Mouse (Mus musculus): ENCODE measurements around the gene Fam160b1.

The Fam160b1 gene

DNA sequence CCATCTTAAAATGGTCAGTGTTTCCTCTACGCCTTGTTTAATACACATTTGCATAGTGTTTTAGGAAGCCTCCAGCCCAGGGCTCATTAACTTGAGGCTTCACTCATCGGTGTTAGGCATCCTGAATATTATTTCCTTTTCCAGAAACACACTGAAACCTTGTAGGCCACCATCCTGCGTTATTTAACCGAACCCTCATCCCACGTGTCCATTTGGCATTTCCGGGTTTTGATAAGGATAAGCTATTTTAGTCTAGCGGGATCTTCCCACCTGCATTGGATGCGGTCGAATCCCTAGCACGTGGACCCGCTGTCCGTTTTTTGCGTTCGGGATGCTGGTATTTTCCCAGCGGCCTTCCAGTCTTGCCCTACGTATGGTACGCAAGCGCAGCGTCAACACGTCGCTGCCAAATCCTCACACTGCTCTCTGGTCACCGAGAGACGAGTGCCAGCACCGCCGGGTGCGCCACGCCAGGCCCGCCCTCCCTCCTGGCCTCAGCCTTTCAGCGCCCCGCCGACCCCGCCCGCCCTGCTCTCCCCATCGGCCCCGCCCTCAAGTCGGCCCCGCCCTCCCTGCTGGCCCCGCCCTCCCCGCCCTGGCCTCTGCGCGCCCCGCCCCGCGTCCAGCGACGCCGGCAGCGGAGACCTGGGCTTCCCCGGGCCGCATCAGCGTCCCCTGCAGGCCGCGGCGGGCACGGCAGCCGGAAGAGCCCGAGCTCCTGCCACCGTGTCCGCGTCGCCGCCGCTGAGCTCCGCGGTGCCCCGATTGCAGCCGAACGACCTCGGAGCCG is at the start of gene Fam160b1:
TSS of gene Fam160b1 (plus strand) at position 340 of the 790 bp plus-strand sequence.
- in situ Hi-C loops (cut with MboI, MseI) = no loop called here

DNA sequence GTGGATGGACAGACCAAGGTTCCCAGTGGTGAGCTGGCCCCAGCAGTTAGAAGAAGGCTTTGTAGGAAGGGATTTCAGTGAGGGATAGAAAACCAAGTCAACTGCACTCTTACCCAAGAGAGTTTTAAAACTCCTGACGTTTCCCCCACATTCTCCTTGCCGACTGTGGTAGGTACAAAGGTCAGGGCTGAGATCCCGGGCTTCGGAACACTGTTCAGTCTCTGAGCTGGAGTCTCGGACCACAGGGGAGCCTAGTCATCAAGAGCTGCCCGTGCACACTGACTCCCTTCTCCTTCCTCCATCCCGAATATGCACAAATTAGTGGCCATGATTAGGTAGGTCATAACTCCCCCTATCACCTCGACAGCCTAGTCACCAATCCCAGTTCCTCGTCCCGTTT is 47.3 kb upstream of the Fam160b1 start:
- in situ Hi-C loops (cut with MboI, MseI) = no loop called here

DNA sequence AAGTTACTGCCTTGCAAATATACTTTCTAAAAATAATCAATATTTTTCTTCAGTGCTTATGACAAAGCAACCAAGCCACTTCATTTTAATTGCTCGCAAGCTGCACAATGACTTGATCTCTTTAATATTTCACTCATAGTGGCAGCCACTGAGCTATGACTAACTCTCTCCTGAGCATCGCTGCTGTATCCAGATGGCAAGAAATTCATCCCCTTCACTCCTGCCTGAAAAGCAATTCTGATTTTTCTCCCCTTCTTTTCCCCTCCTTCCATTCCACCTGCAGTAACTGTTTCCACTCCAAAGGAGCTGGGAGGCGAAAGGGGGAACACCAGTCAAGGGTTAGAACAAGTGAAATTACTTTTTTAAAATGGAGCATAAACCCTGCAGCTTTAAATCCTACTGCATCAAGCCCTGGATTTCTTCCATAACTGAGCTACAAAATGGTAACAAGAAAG is 46.6 kb upstream of the Fam160b1 start:
- in situ Hi-C loops (cut with MboI, MseI) = no loop called here

DNA sequence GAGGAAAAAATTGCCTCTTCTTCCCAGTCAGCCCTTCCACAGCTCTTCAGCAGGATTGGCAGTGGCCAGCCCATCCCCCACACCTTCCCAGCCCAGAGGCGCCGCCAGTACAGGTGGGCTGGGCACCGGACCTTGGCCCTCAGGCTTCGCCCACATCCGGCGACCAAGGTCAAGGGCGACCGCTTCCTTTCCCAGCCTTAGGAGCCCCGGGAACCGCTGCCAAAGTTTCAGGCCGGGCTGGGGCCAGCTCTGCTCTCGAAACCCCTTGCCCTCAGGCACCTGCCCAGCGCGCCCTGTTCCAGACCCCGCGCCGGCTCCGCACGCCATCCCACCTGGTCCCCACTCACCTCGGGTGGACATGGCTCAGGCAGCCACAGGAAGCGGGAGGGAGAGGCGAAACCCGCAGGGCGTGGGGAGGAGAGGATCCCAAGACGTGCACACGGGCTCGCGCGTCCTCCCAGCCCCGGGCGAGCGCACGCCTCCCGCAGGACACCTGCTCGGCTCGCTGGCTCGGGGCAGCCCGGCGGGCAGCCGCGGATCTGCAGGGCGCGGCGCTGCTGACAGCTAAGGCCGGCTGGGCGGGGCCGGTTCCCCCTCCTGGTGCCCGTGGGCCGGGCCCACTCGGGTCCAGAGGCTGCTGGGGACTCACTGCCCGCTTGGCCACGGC is 46.0 kb upstream of the Fam160b1 start, which contains the start of gene Ablim1:
TSS of gene Ablim1 (minus strand) at position 574 of the 667 bp plus-strand sequence.
- in situ Hi-C loops (cut with MboI, MseI) = no loop called here

DNA sequence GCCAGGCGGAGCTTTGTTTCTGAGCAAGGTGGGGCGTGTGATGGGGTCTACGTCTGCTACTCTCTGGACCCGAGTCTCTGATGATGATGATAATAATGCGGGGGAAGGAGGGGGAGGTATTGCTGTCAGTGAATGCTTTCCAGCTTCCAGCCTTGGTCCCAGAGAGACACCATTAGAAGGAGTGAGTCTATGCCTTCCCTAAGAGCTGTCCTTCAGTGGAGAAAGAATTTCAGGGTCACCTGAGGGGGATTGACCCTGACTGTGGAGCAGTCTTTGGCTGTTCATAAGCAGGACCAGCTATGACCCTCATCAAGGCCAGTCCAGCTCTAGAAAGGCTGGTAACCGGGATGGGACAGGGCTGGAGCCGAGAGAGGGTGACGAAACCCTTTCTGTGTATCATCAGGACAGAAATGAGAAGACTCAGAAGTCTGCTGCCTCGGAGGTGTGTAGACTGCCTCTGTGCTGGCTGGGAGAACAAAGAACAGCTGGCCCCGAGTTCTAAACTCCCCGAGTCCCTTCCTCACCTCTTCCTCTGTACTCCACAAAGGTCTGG is 45.4 kb upstream of the Fam160b1 start:
- in situ Hi-C loops (cut with MboI, MseI) = no loop called here

DNA sequence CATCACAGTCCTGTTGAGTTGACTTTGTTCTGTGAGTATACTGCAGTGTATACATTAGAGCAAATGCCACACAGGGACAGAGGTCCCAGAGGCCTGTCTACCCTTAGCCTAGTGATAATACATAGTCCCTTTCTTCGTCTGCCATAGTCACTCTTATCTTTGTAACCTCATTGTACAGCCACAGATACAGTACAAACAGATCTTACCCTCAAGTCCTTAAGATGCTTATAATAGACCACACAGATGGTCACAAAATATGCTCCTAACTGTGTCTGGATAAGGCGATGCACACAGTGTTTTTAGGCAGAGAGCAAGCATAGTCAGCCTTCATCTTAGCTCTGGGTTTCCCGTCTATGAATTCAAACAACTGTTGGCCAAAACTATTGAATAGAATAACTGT is 43.9 kb upstream of the Fam160b1 start:
- in situ Hi-C loops (cut with MboI, MseI) = no loop called here

DNA sequence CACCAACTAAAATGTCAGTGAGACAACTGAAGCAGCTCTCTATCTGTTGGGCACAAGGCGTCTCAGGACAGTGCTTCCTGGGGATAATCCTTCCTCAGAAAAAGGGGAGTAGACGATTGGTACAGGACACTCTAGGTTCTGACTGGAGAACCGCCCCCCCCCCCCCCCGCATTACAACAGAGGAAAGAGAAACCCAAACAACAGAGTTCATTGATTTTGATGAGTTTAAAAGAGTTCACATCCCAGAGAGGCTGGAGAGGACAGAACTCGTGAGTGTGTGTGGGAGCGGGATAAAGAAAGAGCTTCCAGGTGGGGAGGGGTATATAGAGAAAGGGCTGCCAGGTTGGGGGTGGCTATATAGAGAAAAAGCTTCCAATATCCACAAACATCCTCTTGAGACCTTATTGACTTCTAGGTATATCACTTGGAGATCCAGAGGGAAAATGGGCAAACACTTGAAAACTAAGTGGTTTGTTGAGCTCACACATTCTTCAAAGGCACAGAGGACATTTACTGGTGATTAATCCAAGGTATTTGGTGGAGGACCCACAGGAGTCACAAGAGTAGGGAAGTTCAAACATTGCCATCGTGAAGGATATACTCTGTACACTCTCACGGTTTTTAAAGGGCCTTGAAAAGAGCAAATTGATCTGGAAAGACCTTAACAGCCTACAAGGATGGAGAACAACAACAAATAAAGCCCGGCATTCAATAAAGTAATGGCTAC is 39.7 kb upstream of the Fam160b1 start:
- in situ Hi-C loops (cut with MboI, MseI) = loop anchor here (5.0 kb wide), 1 partner anchor 159 kb away; no protein-coding TSS in a partner anchor

DNA sequence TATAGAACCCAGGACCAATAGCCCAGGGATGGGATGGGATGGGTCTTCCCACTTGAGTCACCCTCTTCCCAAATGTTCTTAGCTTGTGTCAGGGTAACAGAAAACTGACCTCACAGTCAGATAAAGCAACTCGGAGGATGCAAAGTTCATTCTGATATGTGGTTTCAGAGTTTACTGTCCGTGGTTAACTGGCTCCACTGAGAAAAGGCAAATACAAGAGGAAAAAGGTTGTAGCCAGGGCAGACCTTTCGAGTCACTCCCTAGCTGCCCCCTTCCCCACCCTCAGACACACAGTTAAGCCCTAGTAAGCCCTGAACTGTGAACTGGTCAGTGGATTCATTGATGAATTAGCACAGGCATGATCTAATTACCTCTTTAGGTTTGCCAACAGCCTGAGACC is 38.6 kb upstream of the Fam160b1 start:
- in situ Hi-C loops (cut with MboI, MseI) = loop anchor here (5.0 kb wide), 1 partner anchor 160 kb away; no protein-coding TSS in a partner anchor

DNA sequence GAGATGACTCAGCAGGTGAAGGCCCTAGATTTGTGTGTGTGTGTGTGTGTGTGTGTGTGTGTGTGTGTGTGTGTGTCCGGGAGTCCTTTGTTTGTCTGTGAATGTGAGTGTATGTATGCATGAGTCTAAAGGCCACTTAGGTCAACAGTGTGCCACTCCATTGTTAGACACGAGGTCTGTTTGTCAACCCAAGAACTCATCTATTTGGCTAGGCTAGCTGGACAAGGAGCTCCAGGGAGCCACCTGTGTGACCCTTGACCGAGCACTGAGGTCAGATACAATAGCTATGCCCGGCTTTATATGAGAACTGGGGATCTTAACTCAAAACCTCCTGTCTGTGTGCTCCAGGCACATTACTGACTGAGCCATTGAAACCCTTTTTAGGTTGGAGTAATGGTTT is 38.0 kb upstream of the Fam160b1 start:
- in situ Hi-C loops (cut with MboI, MseI) = loop anchor here (5.0 kb wide), 1 partner anchor 160 kb away; no protein-coding TSS in a partner anchor

DNA sequence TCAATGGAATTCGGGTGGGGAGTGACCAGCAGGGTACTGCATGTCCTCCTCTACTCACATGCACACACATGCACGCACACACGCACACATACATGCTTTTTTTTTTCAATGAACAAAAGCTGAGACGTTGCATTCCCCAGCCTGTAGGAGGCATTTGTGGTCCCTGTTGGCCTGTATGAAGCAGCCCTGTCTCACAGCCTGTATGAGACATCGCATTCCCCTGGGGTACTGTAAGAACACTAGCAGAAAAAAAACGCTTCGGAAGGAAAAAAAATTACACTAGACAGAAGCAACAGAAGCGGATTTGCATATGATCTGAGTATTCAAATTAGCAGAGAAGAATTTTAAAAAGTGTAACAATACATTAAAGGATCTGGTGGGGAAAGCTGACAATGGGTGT is 37.4 kb upstream of the Fam160b1 start:
- in situ Hi-C loops (cut with MboI, MseI) = loop anchor here (5.0 kb wide), 1 partner anchor 161 kb away; no protein-coding TSS in a partner anchor

DNA sequence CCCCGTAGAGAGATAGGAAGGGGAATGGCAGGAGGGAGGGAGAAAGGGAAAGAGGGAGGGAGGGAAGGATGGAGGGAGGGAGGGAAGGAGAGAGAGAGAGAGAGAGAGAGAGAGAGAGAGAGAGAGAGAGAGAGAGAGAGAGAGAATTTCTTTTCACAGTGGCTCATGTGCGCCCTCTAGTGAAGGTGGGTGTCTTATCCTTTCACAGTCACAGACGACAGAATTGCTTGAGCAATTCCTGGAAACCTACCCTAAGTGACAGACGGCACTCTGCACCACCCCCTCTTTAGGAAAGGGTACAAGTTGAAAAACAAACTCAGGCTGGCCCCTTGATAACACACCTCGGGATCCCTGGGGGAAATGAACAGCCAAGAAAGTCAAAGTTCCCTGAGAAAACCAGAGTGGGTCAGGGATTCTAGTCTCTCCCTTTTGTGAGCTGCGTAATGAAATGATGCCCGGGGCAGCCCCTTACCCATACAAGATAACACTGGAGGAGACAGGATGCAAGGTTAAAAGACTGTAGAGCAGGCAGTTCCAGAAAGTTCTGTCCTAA is 34.7 kb upstream of the Fam160b1 start:
- in situ Hi-C loops (cut with MboI, MseI) = no loop called here

DNA sequence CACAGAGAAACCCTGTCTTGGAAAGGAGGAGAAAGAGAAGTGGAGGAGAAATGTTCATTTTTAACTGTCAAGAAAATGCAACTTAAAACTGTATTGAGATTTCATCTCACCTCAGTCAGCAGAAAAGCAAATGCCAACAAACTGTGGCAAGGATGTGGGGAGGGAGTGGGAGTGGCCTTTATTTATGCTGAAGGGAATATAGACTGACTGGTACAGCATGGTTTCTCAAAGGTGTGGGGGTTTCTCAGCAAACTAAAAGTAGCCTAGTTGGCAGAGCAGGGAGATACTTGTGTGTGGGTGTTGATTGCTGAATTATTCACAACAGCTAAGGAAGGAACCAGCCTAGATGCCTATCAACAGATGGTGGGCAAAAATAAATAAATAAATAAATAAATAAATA is 32.8 kb upstream of the Fam160b1 start:
- in situ Hi-C loops (cut with MboI, MseI) = no loop called here

DNA sequence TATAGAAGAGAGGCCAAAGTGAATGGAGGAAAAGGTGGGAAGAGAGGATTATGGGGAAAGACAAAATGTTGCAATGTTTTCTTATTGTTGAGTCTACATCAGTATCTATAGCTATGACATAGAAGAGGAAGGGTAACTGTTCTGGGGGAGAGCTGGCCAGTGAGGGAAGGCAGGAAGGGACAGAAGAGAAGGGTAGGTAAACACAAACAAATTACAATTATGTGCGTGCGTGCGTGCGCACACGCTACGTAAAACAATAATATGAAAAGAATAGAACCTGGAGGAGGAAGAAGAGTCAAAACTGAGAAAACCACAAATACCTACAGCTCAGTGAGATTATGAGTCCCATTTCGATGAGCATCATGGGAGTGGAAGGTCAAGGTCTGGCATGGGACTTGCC is 32.2 kb upstream of the Fam160b1 start:
- in situ Hi-C loops (cut with MboI, MseI) = no loop called here

DNA sequence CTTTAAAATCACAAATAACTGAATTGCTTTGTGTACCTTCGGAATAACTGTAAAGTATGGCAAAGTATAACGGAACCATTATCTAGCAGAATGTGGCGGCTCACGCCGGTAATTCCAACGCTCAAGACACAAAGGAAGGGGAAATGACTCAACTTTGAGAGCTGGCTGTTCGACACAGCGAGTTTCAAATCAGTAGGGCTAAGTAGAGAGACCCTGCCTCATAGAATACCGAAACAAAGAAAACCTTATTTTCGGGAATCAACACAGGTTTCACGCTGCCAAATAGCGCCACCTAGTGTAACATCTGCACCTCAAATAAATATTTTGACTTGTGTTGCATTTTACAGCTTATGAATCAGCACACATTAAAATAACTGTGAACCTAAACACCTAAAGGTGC is 31.7 kb upstream of the Fam160b1 start:
- in situ Hi-C loops (cut with MboI, MseI) = no loop called here

DNA sequence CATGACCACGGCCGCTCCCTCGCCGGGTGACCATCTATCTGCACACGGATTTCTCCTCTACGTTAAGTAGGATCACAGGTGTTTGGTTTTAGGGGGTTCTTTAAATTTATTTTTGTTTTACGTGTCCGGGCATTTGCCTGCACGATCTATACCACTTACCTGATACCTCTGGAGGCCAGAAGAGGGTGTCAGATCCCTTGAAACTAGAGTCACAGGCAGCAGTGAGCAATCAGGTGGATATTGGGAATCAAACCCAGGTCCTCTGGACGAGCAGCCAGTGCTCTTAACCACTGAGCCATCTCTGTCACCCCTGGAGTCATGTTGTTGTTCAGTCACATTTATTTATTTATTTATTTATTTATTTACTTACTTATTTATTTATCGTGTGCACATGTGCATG is 30.2 kb upstream of the Fam160b1 start:
- in situ Hi-C loops (cut with MboI, MseI) = no loop called here

DNA sequence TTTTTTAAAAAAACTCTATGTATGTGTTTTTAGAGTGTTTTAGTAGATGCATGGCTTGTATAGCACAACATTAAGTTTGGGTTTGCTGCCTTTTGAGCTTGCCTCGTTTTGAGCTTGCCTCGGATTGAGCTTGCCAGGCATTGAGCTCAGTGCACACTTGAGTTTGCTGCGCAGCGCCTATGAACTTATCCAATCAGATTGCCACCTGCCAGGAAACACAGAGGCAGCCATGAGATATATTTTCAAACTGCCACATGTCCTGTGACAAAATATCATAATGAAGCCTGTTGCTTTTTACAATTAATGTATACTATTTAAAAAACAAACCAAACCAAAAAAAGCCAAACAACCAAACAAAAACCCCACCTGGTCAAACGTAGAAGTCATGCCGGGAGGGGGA is 29.2 kb upstream of the Fam160b1 start:
- in situ Hi-C loops (cut with MboI, MseI) = no loop called here

DNA sequence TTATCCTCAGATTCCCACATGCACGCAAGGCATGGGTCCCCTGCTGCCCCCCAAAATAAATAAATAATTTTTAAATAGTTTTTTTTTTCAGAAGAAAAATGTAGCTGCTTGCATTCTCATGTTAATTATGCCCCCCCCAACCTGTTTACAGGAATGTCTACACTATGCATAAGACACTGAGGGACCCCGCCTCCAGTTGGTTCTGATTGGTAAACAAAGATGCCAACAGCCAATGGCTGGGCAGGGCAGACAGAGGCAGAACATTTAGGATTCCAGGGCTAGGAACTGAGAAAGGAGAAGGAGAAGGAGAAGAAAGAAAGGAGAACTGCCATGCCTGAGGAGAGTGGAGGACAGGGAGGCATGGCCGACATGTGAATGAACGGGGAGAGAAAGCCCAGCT is 27.1 kb upstream of the Fam160b1 start:
- in situ Hi-C loops (cut with MboI, MseI) = no loop called here

DNA sequence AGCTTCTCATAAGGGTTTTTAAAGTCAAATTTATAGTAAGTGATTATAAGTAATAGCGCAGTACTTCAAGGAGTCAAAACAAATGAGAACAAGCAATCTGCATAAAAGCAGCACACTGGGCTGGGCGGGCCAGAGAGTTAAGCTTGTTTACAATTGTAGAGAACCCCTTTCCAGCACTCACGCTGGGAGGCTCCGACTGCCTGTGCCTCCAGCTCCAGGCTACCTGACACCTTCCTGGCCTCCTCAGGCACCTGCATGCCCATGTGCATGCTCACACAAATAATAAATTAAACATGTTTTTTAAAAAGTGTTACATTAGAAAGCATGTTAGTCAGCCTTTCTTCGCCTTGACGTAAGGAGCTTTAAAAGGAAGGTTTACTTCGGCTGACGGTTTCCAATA is 25.3 kb upstream of the Fam160b1 start:
- in situ Hi-C loops (cut with MboI, MseI) = no loop called here

DNA sequence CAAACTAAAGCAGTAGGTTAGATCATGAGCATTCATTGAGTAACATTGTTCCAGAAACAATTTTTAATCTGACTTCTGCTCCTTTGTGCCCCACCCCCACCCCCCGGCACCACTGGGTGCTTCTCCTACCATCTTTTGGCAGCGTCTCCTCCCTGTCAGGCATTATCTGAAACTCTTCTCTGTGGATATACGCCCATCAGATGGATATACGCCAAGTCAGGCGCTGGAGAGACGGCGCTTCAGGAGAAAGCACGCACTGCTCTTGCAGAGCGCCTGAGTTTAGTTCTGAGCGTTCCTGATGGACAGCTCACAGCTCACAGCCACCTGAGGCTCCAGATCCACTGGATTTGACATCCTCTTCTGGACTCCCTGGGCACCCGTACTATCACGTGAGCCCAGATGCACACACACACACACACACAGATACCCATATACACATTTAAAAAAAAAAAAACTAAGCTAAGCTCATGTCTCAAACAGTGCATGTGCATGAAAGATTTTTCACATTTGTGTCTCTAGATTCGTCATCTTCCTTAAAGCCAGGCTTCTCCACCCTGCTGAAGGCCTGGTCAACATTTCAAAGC is 21.1 kb upstream of the Fam160b1 start:
- in situ Hi-C loops (cut with MboI, MseI) = no loop called here

DNA sequence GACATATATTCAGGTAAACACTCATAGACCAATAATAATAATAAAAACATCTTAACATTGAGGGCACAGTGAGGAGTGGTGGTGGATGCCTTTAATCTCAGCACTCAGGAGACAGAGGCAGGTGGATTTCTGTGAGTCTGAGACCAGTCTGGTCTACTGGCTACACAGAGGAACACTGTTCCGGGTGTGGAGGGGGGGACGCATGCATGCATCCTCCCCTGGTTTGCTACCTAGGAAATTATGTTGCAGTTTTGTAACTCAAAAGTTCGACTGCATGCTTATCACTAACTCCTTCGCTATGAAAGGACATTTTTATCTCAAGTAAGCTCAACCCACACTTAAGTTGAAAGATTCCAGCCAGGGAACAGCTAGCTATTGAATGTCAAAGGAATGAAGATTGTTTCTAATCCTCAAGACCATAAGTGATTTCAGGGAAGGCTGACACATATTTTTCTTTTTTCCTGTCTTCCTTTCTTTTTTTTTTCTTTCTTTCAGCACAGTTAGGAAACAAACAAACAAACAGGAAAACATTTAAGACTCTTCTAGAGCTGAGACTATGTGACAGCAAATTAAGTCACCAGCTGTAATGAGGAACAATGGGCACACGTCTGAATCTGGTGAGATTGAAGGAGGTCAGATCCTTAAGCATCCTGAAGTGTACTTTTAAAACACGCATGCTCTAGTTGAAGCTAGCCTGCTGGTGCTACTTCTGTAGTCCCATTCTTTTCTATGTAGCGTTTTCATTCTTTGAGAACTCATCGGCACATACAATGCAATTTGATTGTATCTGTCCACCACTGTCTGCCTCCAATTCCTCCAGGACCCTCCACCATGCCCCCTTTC is 19.4 kb upstream of the Fam160b1 start:
- in situ Hi-C loops (cut with MboI, MseI) = loop anchor here (5.0 kb wide), 1 partner anchor 274 kb away; no protein-coding TSS in a partner anchor

All from regulatory T cell (primary cell).